ENCODE assay signal across 15 mouse cellular contexts in the genomic region with DNA sequence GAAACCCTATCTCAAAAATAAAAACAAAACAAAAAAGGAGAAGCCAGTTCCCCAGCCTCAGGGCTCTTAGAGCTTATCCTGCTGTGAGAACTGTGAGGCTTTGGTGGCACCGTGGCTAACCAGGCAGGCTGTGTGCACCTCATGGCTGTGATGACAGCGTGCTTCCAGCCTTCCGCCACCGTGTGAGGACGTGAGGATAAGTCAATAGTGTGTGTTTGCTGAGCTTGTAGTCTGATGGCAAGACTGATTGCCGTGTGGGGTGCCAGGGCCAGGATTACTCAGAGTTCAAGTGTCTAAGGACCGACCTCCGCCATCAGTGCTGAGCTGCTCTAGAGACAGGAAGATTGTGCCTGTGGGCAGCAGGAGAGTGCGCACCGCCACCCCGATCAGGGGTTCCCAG. TPM values are rescaled to one million over a fixed set of nuclear protein-coding genes. Genes with fewer than 3 reads are reported as not detected.
A peak's percentile ranks its signal among the peaks of the same experiment; 100 is the strongest.
DNase-seq lines count a peak whose midpoint lies in the region; ATAC-seq and TF ChIP-seq lines count a peak whose summit lies in the region.
"Had no signal": no experiment of that assay in that cellular context is flagged by ENCODE, and none has a peak within 500 bp of the region (broad histone marks: within the 10 kb centered on the region; RNA-seq: fewer than 3 reads in every experiment).

No protein-coding gene starts in this region.

- no peak overlapping the region for H3K27ac ChIP-seq in stomach, embryonic 16.5 days (ENCODE audit: low read length)
- H3K27ac ChIP-seq in left cerebral cortex, adult 2 months = no peak overlapping the region
- H3K27ac ChIP-seq: forebrain, embryonic 12.5 days; limb, embryonic 15.5 days; midbrain, embryonic 13.5 days; neural tube, embryonic 12.5 days had no signal

- peak; percentile 52 for DNase-seq in adrenal gland, adult 2 months
- DNase-seq in adrenal gland, adult 18-20 months (ENCODE audit: low spot score in 2 of 2) = no peak
- peak; percentile 64 for DNase-seq in urinary bladder, postnatal 14 days (ENCODE audit: low spot score)
- DNase-seq in urinary bladder, postnatal 25 days (ENCODE audit: low spot score) = no peak
- DNase-seq in lung, postnatal 25 days (ENCODE audit: low spot score) = peak; percentile 53
- DNase-seq in left cerebral cortex, adult 2 months (ENCODE audit: extremely low spot score in 1 of 2, low spot score in 2 of 2) = no peak
- DNase-seq in cerebellum, postnatal 36 days = no peak
- DNase-seq: cerebellum, adult 8-10 months; embryo, embryonic 11 days; thymus, postnatal 25 days had no signal

- 59% methylated on average over 11 of the region's 11 CpGs for WGBS in stomach, embryonic 16.5 days

- ATAC-seq in stomach, embryonic 16.5 days (ENCODE audit: insufficient read depth, low FRiP score) = peak; percentile 53; the same call in 1 of the 2 replicates
- ATAC-seq: midbrain, embryonic 13.5 days had no signal

- no peaks in the 10 kb centered on the region for H3K9me3 ChIP-seq in stomach, embryonic 16.5 days (replicated peaks; ENCODE audit: control insufficient read depth, low read length)
- H3K9me3 ChIP-seq: forebrain, embryonic 12.5 days; limb, embryonic 15.5 days; midbrain, embryonic 13.5 days; neural tube, embryonic 12.5 days had no signal

- H3K4me1 ChIP-seq in stomach, embryonic 16.5 days (ENCODE audit: control insufficient read depth, insufficient read depth, low read length) = peaks cover 12% of the 10 kb centered on the region; the same call in 1 of the 2 replicates

- no peaks in the 10 kb centered on the region for H3K27me3 ChIP-seq in stomach, embryonic 16.5 days (ENCODE audit: control insufficient read depth, insufficient read depth, low read length)
- H3K27me3 ChIP-seq: forebrain, embryonic 12.5 days; limb, embryonic 15.5 days; midbrain, embryonic 13.5 days; neural tube, embryonic 12.5 days had no signal

- no peaks in the 10 kb centered on the region for H3K36me3 ChIP-seq in stomach, embryonic 16.5 days (ENCODE audit: control insufficient read depth, insufficient read depth, low read length)
- H3K36me3 ChIP-seq: forebrain, embryonic 12.5 days; midbrain, embryonic 13.5 days; neural tube, embryonic 12.5 days had no signal

- H3K9ac ChIP-seq in stomach, embryonic 16.5 days (ENCODE audit: low read length) = no peak overlapping the region
- H3K9ac ChIP-seq: forebrain, embryonic 12.5 days; limb, embryonic 15.5 days; midbrain, embryonic 13.5 days; neural tube, embryonic 12.5 days had no signal

- intact Hi-C loops in left cerebral cortex, adult 2 months (cut with DNase I) = no loop called here

- no peak overlapping the region for H3K4me2 ChIP-seq in stomach, embryonic 16.5 days (ENCODE audit: low read depth, low read length)
- H3K4me2 ChIP-seq: forebrain, embryonic 12.5 days; limb, embryonic 15.5 days; midbrain, embryonic 13.5 days; neural tube, embryonic 12.5 days had no signal

- no peak for TF ChIP-seq CTCF in left cerebral cortex, adult 2 months (IDR thresholded peaks at IDR 0.05)

- H3K4me3 ChIP-seq in stomach, embryonic 16.5 days (replicated peaks; ENCODE audit: low read length) = no peak overlapping the region
- H3K4me3 ChIP-seq in left cerebral cortex, adult 2 months = no peak overlapping the region
- H3K4me3 ChIP-seq: forebrain, embryonic 12.5 days; limb, embryonic 15.5 days; midbrain, embryonic 13.5 days; neural tube, embryonic 12.5 days had no signal

RNA-seq across cellular contexts. Expression of gene Fance, which starts 22.6 kb away (rescaled TPM):
- total RNA-seq in adrenal gland, adult 2 months (2021) = 10 to 100 TPM; 19.5 to 22.5 TPM
- 27.8 and 31.5 TPM in 2 replicates for polyA plus RNA-seq in adrenal gland, adult 2 months (2012; rRNA removed)
- total RNA-seq in adrenal gland, adult 18-20 months (2021) = 10 to 100 TPM; 18.2 to 23.7 TPM
- 19.0 and 20.4 TPM in 2 replicates for polyA plus RNA-seq in stomach, embryonic 16.5 days (2015; fragmentation: Nextera tagmentation; extraction: Ambion mirVana)
- 10 to 100 TPM; 21.5 to 26.1 TPM for total RNA-seq in left cerebral cortex, adult 2 months (2021)

RNA-seq across cellular contexts. Expression of gene Rpl10a, which starts 37.6 kb away (rescaled TPM):
- total RNA-seq in adrenal gland, adult 2 months (2021) = 100 to 1,000 TPM; 826 to 935 TPM
- 2,217 and 2,897 TPM in 2 replicates for polyA plus RNA-seq in adrenal gland, adult 2 months (2012; rRNA removed)
- total RNA-seq in adrenal gland, adult 18-20 months (2021) = 100 to 1,000 TPM; 760 to 827 TPM
- 538 and 564 TPM in 2 replicates for polyA plus RNA-seq in stomach, embryonic 16.5 days (2015; fragmentation: Nextera tagmentation; extraction: Ambion mirVana)
- 100 to 1,000 TPM; 302 to 309 TPM for total RNA-seq in left cerebral cortex, adult 2 months (2021)

RNA-seq across cellular contexts. Expression of gene Ppard, which starts 58.2 kb away (rescaled TPM):
- total RNA-seq in adrenal gland, adult 2 months (2021) = 10 to 100 TPM; 39.3 to 60.3 TPM
- 58.0 and 65.5 TPM in 2 replicates for polyA plus RNA-seq in adrenal gland, adult 2 months (2012; rRNA removed)
- 10 to 100 TPM; 70.6 to 70.7 TPM for total RNA-seq in adrenal gland, adult 18-20 months (2021)
- 2.8 and 3.0 TPM in 2 replicates for polyA plus RNA-seq in stomach, embryonic 16.5 days (2015; fragmentation: Nextera tagmentation; extraction: Ambion mirVana)
- total RNA-seq in left cerebral cortex, adult 2 months (2021) = 10 to 100 TPM; 28.8 to 29.2 TPM

RNA-seq across cellular contexts. Expression of gene Tead3, which starts 59.9 kb away (rescaled TPM):
- 10 to 100 TPM in 1 of 2 experiments, 1 to 10 TPM in 1; 8.6 to 12.5 TPM for total RNA-seq in adrenal gland, adult 2 months (2021)
- 15.9 and 17.6 TPM in 2 replicates for polyA plus RNA-seq in adrenal gland, adult 2 months (2012; rRNA removed)
- 1 to 10 TPM; 7.4 to 8.5 TPM for total RNA-seq in adrenal gland, adult 18-20 months (2021)
- polyA plus RNA-seq in stomach, embryonic 16.5 days (2015; fragmentation: Nextera tagmentation; extraction: Ambion mirVana) = 11.8 and 12.3 TPM in 2 replicates
- 1 to 10 TPM; 2.9 to 3.0 TPM for total RNA-seq in left cerebral cortex, adult 2 months (2021)

Comparison
In these comparisons a context has a peak if more than half of its experiments do, and no peak if none do; other contexts are left out.
1. DNase-seq: peak in adrenal gland, adult 2 months (single experiment), urinary bladder, postnatal 14 days (single experiment) and lung, postnatal 25 days (single experiment); none in adrenal gland, adult 18-20 months (0 of 2), urinary bladder, postnatal 25 days (single experiment), left cerebral cortex, adult 2 months (0 of 2) and cerebellum, postnatal 36 days (0 of 2).